Mouse (Mus musculus) liver, embryonic 14.5 days (tissue): ENCODE data around the gene Irf9. TPM values are rescaled to one million over a fixed set of nuclear protein-coding genes. Genes with fewer than 3 reads are reported as not detected.

Experiments used
- ATAC-seq: fragments of 200-750 bp; cut with Nextera tagmentation; 2 replicates; pipeline ENCODE4 v1.8.0; 2017; ENCODE audit warnings: moderate number of reproducible peaks, mild to moderate bottlenecking, moderate library complexity; ENCODE audit not compliant: insufficient read depth
- DNase-seq, 3 experiments: peaks; one replicate each; pipeline ENCODE4 v3.0.0-alpha.2; 2012 to 2013; ENCODE audit warnings: low read depth in 3 of 3, low spot score in 3 of 3
- H3K27ac ChIP-seq: fragments of 300-500 bp; sonication (generic); 2 replicates; pipeline ENCODE4 v1.5.1; 2014; ENCODE audit warnings: moderate library complexity, mild to moderate bottlenecking, control low read depth, inconsistent platforms
- H3K27me3 ChIP-seq: fragments of 300-500 bp; sonication (generic); 2 replicates; pipeline ENCODE4 v1.6.1; 2014; ENCODE audit warnings: mild to moderate bottlenecking, low read length, moderate library complexity; ENCODE audit not compliant: control insufficient read depth, insufficient read depth
- H3K36me3 ChIP-seq: fragments of 300-500 bp; sonication (generic); replicated peaks from 2 replicates; pipeline ENCODE4 v1.6.1; 2014; ENCODE audit warnings: low read depth; ENCODE audit not compliant: control insufficient read depth, insufficient read depth
- H3K4me1 ChIP-seq, 2 experiments: fragments of 200-500 bp in 1 of 2; fragments of 300-500 bp in 1 of 2; sonication (generic) in 1 of 2; replicated peaks; 2 replicates each; pipeline ENCODE4 v1.6.1; 2012 to 2014; ENCODE audit warnings: antibody characterized with exemption in 1 of 2, inconsistent platforms in 1 of 2, low read length in 1 of 2; ENCODE audit not compliant: control insufficient read depth in 2 of 2, insufficient read depth in 2 of 2
- H3K4me2 ChIP-seq: fragments of 300-500 bp; sonication (generic); 2 replicates; pipeline ENCODE4 v1.6.1; 2014; ENCODE audit warnings: low read depth, mild to moderate bottlenecking, control low read depth, moderate library complexity
- H3K4me3 ChIP-seq, 2 experiments: fragments of 200-500 bp in 1 of 2; fragments of 300-500 bp in 1 of 2; sonication (generic) in 1 of 2; 2 replicates each; pipeline ENCODE4 v1.5.1; 2012 to 2014; ENCODE audit warnings: low read depth in 2 of 2, low read length in 2 of 2, mild to moderate bottlenecking in 2 of 2, control low read depth in 1 of 2, inconsistent platforms in 1 of 2, moderate library complexity in 1 of 2; ENCODE audit not compliant: insufficient read depth in 1 of 2
- H3K9ac ChIP-seq: fragments of 300-500 bp; sonication (generic); replicated peaks from 2 replicates; pipeline ENCODE4 v1.6.1; 2014; ENCODE audit warnings: mild to moderate bottlenecking, control low read depth, moderate library complexity
- H3K9me3 ChIP-seq: fragments of 300-500 bp; sonication (generic); 2 replicates; pipeline ENCODE4 v1.6.1; 2016; ENCODE audit warnings: low read length, mixed read lengths; ENCODE audit not compliant: control insufficient read depth
- CTCF ChIP-seq: IDR thresholded peaks from 2 replicates; pipeline ENCODE4 v1.5.1; 2016; ENCODE audit warnings: antibody characterized with exemption, low read depth, control low read depth
- EP300 ChIP-seq: IDR thresholded peaks from 2 replicates; pipeline ENCODE4 v1.6.1; 2016; ENCODE audit warnings: antibody characterized with exemption, low read depth
- WGBS: fragments of 180-500 bp; shearing (Covaris S2); extraction: QIAGEN DNeasy Blood & Tissue Kit; methylation state at CpG from one replicate; pipeline ENCODE4 v1.1.7; 2014; ENCODE audit not compliant: insufficient replicate concordance; 5-methylcytosine and 5-hydroxymethylcytosine counted together
- polyA plus RNA-seq, 2 experiments: library from polyadenylated mRNA; depleted of rRNA in 1 of 2; stranded (reverse) in 1 of 2; unstranded in 1 of 2; fragments of >200 nt; fragmentation: Nextera tagmentation in 1 of 2; extraction: Ambion mirVana in 1 of 2; gene quantifications; 2 replicates each; pipeline versions ENCODE4 v1.2.1 to v1.2.3; 2012 to 2014

The Irf9 gene
- polyA plus RNA-seq, 2 experiments: 13.8 to 15.1 TPM

- TF ChIP-seq EP300: no peak
- TF ChIP-seq CTCF: no peak
- ATAC-seq: no peak
- Histone ChIP-seq H3K4me3 (no peak overlapping the region), H3K27me3 (no peaks in the 10 kb centered on the region), H3K9me3 (no peaks in the 10 kb centered on the region), H3K4me2 (no peak overlapping the region), H3K27ac (no peak overlapping the region), H3K36me3 (peaks cover under 1% of the 10 kb centered on the region), H3K4me1 (peaks cover 8 to 9% of the 10 kb centered on the region in 2 experiments; a peak in 3 of 4 replicates), H3K9ac (no peak overlapping the region)
- no peak for DNase-seq
- 69% methylated on average over 3 of the region's 3 CpGs for WGBS
Observed at GRCm38 (mm10) chr14:55656935-55657334, 53.6 kb downstream of the Irf9 start.

DNA sequence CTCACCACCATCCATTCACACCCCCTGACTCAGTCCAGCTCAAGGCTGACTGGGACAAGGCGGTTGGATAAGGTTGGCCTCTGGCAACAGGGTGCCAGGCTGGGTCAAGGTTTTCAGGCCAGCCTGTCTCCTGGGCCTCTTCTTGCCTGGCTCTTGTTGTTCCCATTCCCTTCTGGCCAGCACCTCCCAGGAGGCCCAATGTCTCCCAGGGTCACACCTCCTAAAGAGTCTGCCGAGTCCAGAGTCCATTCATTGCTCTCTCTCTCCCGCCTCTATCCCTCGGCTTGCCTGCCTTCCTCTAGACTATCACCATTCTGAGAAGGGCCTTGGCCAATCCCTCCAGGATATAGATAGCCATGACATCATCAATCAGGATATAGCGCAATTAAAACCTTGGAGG lies 54.6 kb downstream of the Irf9 start:
- TF ChIP-seq EP300 (no peak), CTCF (no peak)
- WGBS: 83% methylated on average over 5 of the region's 5 CpGs
- H3K9me3 ChIP-seq: no peaks in the 10 kb centered on the region
- no peak overlapping the region for H3K4me2 ChIP-seq
- peaks cover 8 to 9% of the 10 kb centered on the region in 2 experiments; a peak in 3 of 4 replicates for H3K4me1 ChIP-seq
- no peaks in the 10 kb centered on the region for H3K27me3 ChIP-seq
- DNase-seq (no peak), ATAC-seq (no peak)
- H3K36me3 ChIP-seq: peaks cover 6% of the 10 kb centered on the region
- no peak overlapping the region for H3K9ac ChIP-seq
- H3K27ac ChIP-seq: no peak overlapping the region
- no peak overlapping the region for H3K4me3 ChIP-seq

Other genes with a start within 250 kb of the Irf9 start
Only the 30 nearest of the 31 such genes appear.
- gene Dhrs4, start 124.8 kb upstream of the Irf9 start, polyA plus RNA-seq (2012; rRNA removed): 40.3 and 44.1 TPM in 2 replicates
- gene Dhrs4, start 124.8 kb upstream of the Irf9 start, polyA plus RNA-seq (2014; fragmentation: Nextera tagmentation; extraction: Ambion mirVana): 40.4 and 42.2 TPM in 2 replicates
- gene Carmil3, start 112.9 kb upstream of the Irf9 start, polyA plus RNA-seq (2012; rRNA removed): 2.6 TPM in 2 replicates
- 0.32 and 0.45 TPM in 2 replicates for gene Carmil3, start 112.9 kb upstream of the Irf9 start, polyA plus RNA-seq (2014; fragmentation: Nextera tagmentation; extraction: Ambion mirVana)
- 0.05 and 0.06 TPM in 2 replicates for gene Cpne6, start 93.1 kb upstream of the Irf9 start, polyA plus RNA-seq (2012; rRNA removed)
- gene Cpne6, start 93.1 kb upstream of the Irf9 start, polyA plus RNA-seq (2014; fragmentation: Nextera tagmentation; extraction: Ambion mirVana): not detected in 2 replicates
- not detected in 2 replicates for gene Nrl, start 78.6 kb upstream of the Irf9 start, polyA plus RNA-seq (2012; rRNA removed)
- not detected in 2 replicates for gene Nrl, start 78.6 kb upstream of the Irf9 start, polyA plus RNA-seq (2014; fragmentation: Nextera tagmentation; extraction: Ambion mirVana)
- gene Pck2, start 63.3 kb upstream of the Irf9 start, polyA plus RNA-seq (2012; rRNA removed): 19.6 and 21.9 TPM in 2 replicates
- 15.6 and 20.6 TPM in 2 replicates for gene Pck2, start 63.3 kb upstream of the Irf9 start, polyA plus RNA-seq (2014; fragmentation: Nextera tagmentation; extraction: Ambion mirVana)
- 25.4 and 30.9 TPM in 2 replicates for gene Dcaf11, start 43.6 kb upstream of the Irf9 start, polyA plus RNA-seq (2012; rRNA removed)
- gene Dcaf11, start 43.6 kb upstream of the Irf9 start, polyA plus RNA-seq (2014; fragmentation: Nextera tagmentation; extraction: Ambion mirVana): 47.5 and 51.2 TPM in 2 replicates
- 0.95 and 1.3 TPM in 2 replicates for gene A730061H03Rik, start 43.2 kb upstream of the Irf9 start, polyA plus RNA-seq (2012; rRNA removed)
- gene A730061H03Rik, start 43.2 kb upstream of the Irf9 start, polyA plus RNA-seq (2014; fragmentation: Nextera tagmentation; extraction: Ambion mirVana): 1.8 and 2.1 TPM in 2 replicates
- gene Fitm1, start 28.0 kb upstream of the Irf9 start, polyA plus RNA-seq (2012; rRNA removed): 0.19 and 0.38 TPM in 2 replicates
- 0.37 and 0.58 TPM in 2 replicates for gene Fitm1, start 28.0 kb upstream of the Irf9 start, polyA plus RNA-seq (2014; fragmentation: Nextera tagmentation; extraction: Ambion mirVana)
- gene Psme1, start 25.4 kb upstream of the Irf9 start, polyA plus RNA-seq (2012; rRNA removed): 32.0 and 51.1 TPM in 2 replicates
- 99.9 and 103 TPM in 2 replicates for gene Psme1, start 25.4 kb upstream of the Irf9 start, polyA plus RNA-seq (2014; fragmentation: Nextera tagmentation; extraction: Ambion mirVana)
- 19.2 and 20.3 TPM in 2 replicates for gene Emc9, start 18.3 kb upstream of the Irf9 start, polyA plus RNA-seq (2012; rRNA removed)
- gene Emc9, start 18.3 kb upstream of the Irf9 start, polyA plus RNA-seq (2014; fragmentation: Nextera tagmentation; extraction: Ambion mirVana): 32.8 and 33.0 TPM in 2 replicates
- gene Psme2, start 12.5 kb upstream of the Irf9 start, polyA plus RNA-seq (2012; rRNA removed): 36.2 and 56.0 TPM in 2 replicates
- 181 and 190 TPM in 2 replicates for gene Psme2, start 12.5 kb upstream of the Irf9 start, polyA plus RNA-seq (2014; fragmentation: Nextera tagmentation; extraction: Ambion mirVana)
- 6.2 and 6.5 TPM in 2 replicates for gene Rnf31, start 11.9 kb upstream of the Irf9 start, polyA plus RNA-seq (2012; rRNA removed)
- 6.6 and 7.6 TPM in 2 replicates for gene Rnf31, start 11.9 kb upstream of the Irf9 start, polyA plus RNA-seq (2014; fragmentation: Nextera tagmentation; extraction: Ambion mirVana)
- 1.7 and 1.9 TPM in 2 replicates for gene Rec8, start 14.5 kb downstream of the Irf9 start, polyA plus RNA-seq (2012; rRNA removed)
- gene Rec8, start 14.5 kb downstream of the Irf9 start, polyA plus RNA-seq (2014; fragmentation: Nextera tagmentation; extraction: Ambion mirVana): 0.87 and 1.0 TPM in 2 replicates
- gene Ipo4, start 32.4 kb downstream of the Irf9 start, polyA plus RNA-seq (2012; rRNA removed): 13.5 and 27.6 TPM in 2 replicates
- gene Ipo4, start 32.4 kb downstream of the Irf9 start, polyA plus RNA-seq (2014; fragmentation: Nextera tagmentation; extraction: Ambion mirVana): 22.6 and 27.9 TPM in 2 replicates
- 2.0 and 3.4 TPM in 2 replicates for gene Gm49378, start 34.3 kb downstream of the Irf9 start, polyA plus RNA-seq (2012; rRNA removed)
- gene Gm49378, start 34.3 kb downstream of the Irf9 start, polyA plus RNA-seq (2014; fragmentation: Nextera tagmentation; extraction: Ambion mirVana): 2.0 and 2.9 TPM in 2 replicates
- 26.4 and 33.2 TPM in 2 replicates for gene Tm9sf1, start 40.2 kb downstream of the Irf9 start, polyA plus RNA-seq (2012; rRNA removed)
- gene Tm9sf1, start 40.2 kb downstream of the Irf9 start, polyA plus RNA-seq (2014; fragmentation: Nextera tagmentation; extraction: Ambion mirVana): 42.8 and 45.4 TPM in 2 replicates
- gene Tssk4, start 46.6 kb downstream of the Irf9 start, polyA plus RNA-seq (2012; rRNA removed): 0.34 and 0.39 TPM in 2 replicates
- gene Tssk4, start 46.6 kb downstream of the Irf9 start, polyA plus RNA-seq (2014; fragmentation: Nextera tagmentation; extraction: Ambion mirVana): 0.19 and 0.23 TPM in 2 replicates
- 11.6 and 13.4 TPM in 2 replicates for gene Mdp1, start 56.9 kb downstream of the Irf9 start, polyA plus RNA-seq (2012; rRNA removed)
- 15.5 and 16.6 TPM in 2 replicates for gene Mdp1, start 56.9 kb downstream of the Irf9 start, polyA plus RNA-seq (2014; fragmentation: Nextera tagmentation; extraction: Ambion mirVana)
- 10.6 and 14.1 TPM in 2 replicates for gene Gmpr2, start 68.4 kb downstream of the Irf9 start, polyA plus RNA-seq (2012; rRNA removed)
- 17.9 and 18.2 TPM in 2 replicates for gene Gmpr2, start 68.4 kb downstream of the Irf9 start, polyA plus RNA-seq (2014; fragmentation: Nextera tagmentation; extraction: Ambion mirVana)
- 101 and 168 TPM in 2 replicates for gene Nedd8, start 68.6 kb downstream of the Irf9 start, polyA plus RNA-seq (2012; rRNA removed)
- 279 and 286 TPM in 2 replicates for gene Nedd8, start 68.6 kb downstream of the Irf9 start, polyA plus RNA-seq (2014; fragmentation: Nextera tagmentation; extraction: Ambion mirVana)
- 13.4 and 16.6 TPM in 2 replicates for gene Tinf2, start 78.2 kb downstream of the Irf9 start, polyA plus RNA-seq (2012; rRNA removed)
- 19.0 and 19.3 TPM in 2 replicates for gene Tinf2, start 78.2 kb downstream of the Irf9 start, polyA plus RNA-seq (2014; fragmentation: Nextera tagmentation; extraction: Ambion mirVana)
- gene Tgm1, start 110.4 kb downstream of the Irf9 start, polyA plus RNA-seq (2012; rRNA removed): 2.0 and 2.4 TPM in 2 replicates
- gene Tgm1, start 110.4 kb downstream of the Irf9 start, polyA plus RNA-seq (2014; fragmentation: Nextera tagmentation; extraction: Ambion mirVana): 2.0 and 2.3 TPM in 2 replicates
- 10.9 and 12.8 TPM in 2 replicates for gene Rabggta, start 118.7 kb downstream of the Irf9 start, polyA plus RNA-seq (2012; rRNA removed)
- gene Rabggta, start 118.7 kb downstream of the Irf9 start, polyA plus RNA-seq (2014; fragmentation: Nextera tagmentation; extraction: Ambion mirVana): 7.4 and 8.1 TPM in 2 replicates
- 21.2 and 31.0 TPM in 2 replicates for gene Dhrs1, start 142.1 kb downstream of the Irf9 start, polyA plus RNA-seq (2012; rRNA removed)
- 34.4 and 40.4 TPM in 2 replicates for gene Dhrs1, start 142.1 kb downstream of the Irf9 start, polyA plus RNA-seq (2014; fragmentation: Nextera tagmentation; extraction: Ambion mirVana)
- gene Nop9, start 142.1 kb downstream of the Irf9 start, polyA plus RNA-seq (2012; rRNA removed): 13.1 and 13.2 TPM in 2 replicates
- 20.8 and 27.5 TPM in 2 replicates for gene Nop9, start 142.1 kb downstream of the Irf9 start, polyA plus RNA-seq (2014; fragmentation: Nextera tagmentation; extraction: Ambion mirVana)
- 37.3 and 42.1 TPM in 2 replicates for gene Cideb, start 154.9 kb downstream of the Irf9 start, polyA plus RNA-seq (2012; rRNA removed)
- gene Cideb, start 154.9 kb downstream of the Irf9 start, polyA plus RNA-seq (2014; fragmentation: Nextera tagmentation; extraction: Ambion mirVana): 40.0 and 42.8 TPM in 2 replicates
- gene Ltb4r2, start 157.9 kb downstream of the Irf9 start, polyA plus RNA-seq (2012; rRNA removed): 0.65 and 0.67 TPM in 2 replicates
- 0.39 and 0.67 TPM in 2 replicates for gene Ltb4r2, start 157.9 kb downstream of the Irf9 start, polyA plus RNA-seq (2014; fragmentation: Nextera tagmentation; extraction: Ambion mirVana)
- gene Ltb4r1, start 162.4 kb downstream of the Irf9 start, polyA plus RNA-seq (2012; rRNA removed): 2.9 and 3.3 TPM in 2 replicates
- 1.7 and 2.7 TPM in 2 replicates for gene Ltb4r1, start 162.4 kb downstream of the Irf9 start, polyA plus RNA-seq (2014; fragmentation: Nextera tagmentation; extraction: Ambion mirVana)
- gene Adcy4, start 180.5 kb downstream of the Irf9 start, polyA plus RNA-seq (2012; rRNA removed): 0.88 and 1.0 TPM in 2 replicates
- gene Adcy4, start 180.5 kb downstream of the Irf9 start, polyA plus RNA-seq (2014; fragmentation: Nextera tagmentation; extraction: Ambion mirVana): 0.66 and 1.2 TPM in 2 replicates
- 13.1 and 15.1 TPM in 2 replicates for gene Ripk3, start 185.3 kb downstream of the Irf9 start, polyA plus RNA-seq (2012; rRNA removed)
- 18.2 and 22.0 TPM in 2 replicates for gene Ripk3, start 185.3 kb downstream of the Irf9 start, polyA plus RNA-seq (2014; fragmentation: Nextera tagmentation; extraction: Ambion mirVana)